In the genomic region with DNA sequence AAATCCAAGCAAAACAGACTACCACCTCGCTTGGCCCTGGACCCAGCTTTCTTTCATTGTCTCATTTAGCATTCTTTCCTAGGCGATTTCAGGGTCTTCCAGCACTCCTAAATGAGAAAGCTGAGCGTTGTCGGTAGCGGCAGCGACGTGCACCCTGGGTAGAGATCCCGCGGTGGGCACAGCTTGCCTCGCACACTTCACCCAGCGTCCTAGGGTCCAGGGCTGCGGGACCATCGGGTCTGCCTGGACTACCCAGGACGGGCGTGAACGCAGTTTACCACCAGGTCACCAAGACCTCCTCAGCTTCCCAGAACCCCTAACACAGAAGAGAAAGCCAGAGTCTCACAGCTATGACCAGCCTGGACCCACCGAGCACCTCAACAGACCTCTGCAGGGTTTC, we compare ENCODE assay signal across 8 mouse cellular contexts. TPM values are rescaled to one million over a fixed set of nuclear protein-coding genes. Genes with fewer than 3 reads are reported as not detected.
A peak's percentile ranks its signal among the peaks of the same experiment; 100 is the strongest.
DNase-seq lines count a peak whose midpoint lies in the region; ATAC-seq and TF ChIP-seq lines count a peak whose summit lies in the region.

No protein-coding gene starts in this region.

- H3K9me3 ChIP-seq in kidney, embryonic 15.5 days (replicated peaks): no peaks in the 10 kb centered on the region
- no peaks in the 10 kb centered on the region for H3K9me3 ChIP-seq in embryonic facial prominence, embryonic 11.5 days (replicated peaks; ENCODE audit: control insufficient read depth, low read length)
- H3K9me3 ChIP-seq in hindbrain, embryonic 14.5 days (ENCODE audit: control insufficient read depth, low read length): no peaks in the 10 kb centered on the region
- no peaks in the 10 kb centered on the region for H3K9me3 ChIP-seq in midbrain, embryonic 16.5 days (replicated peaks; ENCODE audit: control insufficient read depth, low read length, poor library complexity, severe bottlenecking)

- TF ChIP-seq CTCF in left cerebral cortex, adult 2 months (IDR thresholded peaks at IDR 0.05): no peak

- no peaks in the 10 kb centered on the region for H3K36me3 ChIP-seq in kidney, embryonic 15.5 days
- no peaks in the 10 kb centered on the region for H3K36me3 ChIP-seq in embryonic facial prominence, embryonic 11.5 days (replicated peaks; ENCODE audit: control insufficient read depth, insufficient read depth, low read depth, low read length)
- H3K36me3 ChIP-seq in hindbrain, embryonic 14.5 days (replicated peaks; ENCODE audit: control insufficient read depth, insufficient read depth): no peaks in the 10 kb centered on the region
- no peaks in the 10 kb centered on the region for H3K36me3 ChIP-seq in midbrain, embryonic 16.5 days (ENCODE audit: control insufficient read depth, insufficient read depth, low read length)

- peak overlapping the region; percentile 39 for H3K4me2 ChIP-seq in kidney, embryonic 15.5 days
- peak overlapping the region; percentile 28; the same call in 1 of the 2 replicates for H3K4me2 ChIP-seq in embryonic facial prominence, embryonic 11.5 days (ENCODE audit: low read depth, low read length)
- H3K4me2 ChIP-seq in hindbrain, embryonic 14.5 days (replicated peaks): peak overlapping the region; percentile 32
- peak overlapping the region; percentile 39 for H3K4me2 ChIP-seq in midbrain, embryonic 16.5 days (ENCODE audit: low read length)

- DNase-seq in kidney, postnatal 36 days: no peak
- DNase-seq in embryonic facial prominence, embryonic 11.5 days (ENCODE audit: low spot score): peak; percentile 20
- DNase-seq in hindbrain, embryonic 14.5 days (ENCODE audit: low spot score): no peak
- DNase-seq in left cerebral cortex, adult 9 months (ENCODE audit: low spot score in 2 of 2): no peak
- DNase-seq in left cerebral cortex, adult 2 months (ENCODE audit: extremely low spot score in 1 of 2, low spot score in 2 of 2): no peak
- no peak for DNase-seq in urinary bladder, adult 2 months (ENCODE audit: low spot score)

- no peak overlapping the region for H3K27ac ChIP-seq in kidney, embryonic 15.5 days
- H3K27ac ChIP-seq in embryonic facial prominence, embryonic 11.5 days (replicated peaks; ENCODE audit: low read depth, low read length): no peak overlapping the region
- no peak overlapping the region for H3K27ac ChIP-seq in hindbrain, embryonic 14.5 days
- peak overlapping the region; percentile 67 for H3K27ac ChIP-seq in midbrain, embryonic 16.5 days (ENCODE audit: low read length)
- no peak overlapping the region; the same call in 1 of the 2 replicates for H3K27ac ChIP-seq in left cerebral cortex, adult 2 months

- WGBS in kidney, embryonic 15.5 days: under 1% methylated on average over 17 of the region's 17 CpGs
- whole genome bisulfite sequencing in embryonic facial prominence, embryonic 11.5 days: 1% methylated on average over 17 of the region's 17 CpGs
- under 1% methylated on average over 17 of the region's 17 CpGs for WGBS in hindbrain, embryonic 14.5 days
- WGBS in midbrain, embryonic 16.5 days: under 1% methylated on average over 17 of the region's 17 CpGs

- H3K4me3 ChIP-seq in kidney, embryonic 15.5 days (replicated peaks): peak overlapping the region; percentile 10
- peak overlapping the region; percentile 8; the same call in 1 of the 2 replicates for H3K4me3 ChIP-seq in embryonic facial prominence, embryonic 11.5 days (ENCODE audit: low read depth, low read length)
- H3K4me3 ChIP-seq in hindbrain, embryonic 14.5 days (replicated peaks; ENCODE audit: low read length): no peak overlapping the region; the same call in 1 of the 2 replicates
- H3K4me3 ChIP-seq in midbrain, embryonic 16.5 days (ENCODE audit: low read depth, low read length): peak overlapping the region; percentile 11; the same call in 1 of the 2 replicates
- H3K4me3 ChIP-seq in left cerebral cortex, adult 2 months: no peak overlapping the region

- no peak overlapping the region for H3K9ac ChIP-seq in kidney, embryonic 15.5 days
- H3K9ac ChIP-seq in embryonic facial prominence, embryonic 11.5 days (replicated peaks; ENCODE audit: low read length): no peak overlapping the region
- H3K9ac ChIP-seq in hindbrain, embryonic 14.5 days: no peak overlapping the region
- peak overlapping the region; percentile 44; the same call in 1 of the 2 replicates for H3K9ac ChIP-seq in midbrain, embryonic 16.5 days (ENCODE audit: low read depth, low read length)

- intact Hi-C loops in left cerebral cortex, adult 2 months (cut with DNase I): loop anchor here (1.0 to 10.0 kb wide), 11 partner anchors 112 to 1856 kb away; a partner anchor contains a TSS

- H3K4me1 ChIP-seq in kidney, embryonic 15.5 days: peaks cover 46% of the 10 kb centered on the region
- H3K4me1 ChIP-seq in embryonic facial prominence, embryonic 11.5 days (ENCODE audit: control insufficient read depth, insufficient read depth, low read length): peaks cover 10% of the 10 kb centered on the region
- H3K4me1 ChIP-seq in hindbrain, embryonic 14.5 days (replicated peaks; ENCODE audit: control insufficient read depth, insufficient read depth, low read length): peaks cover 10% of the 10 kb centered on the region
- H3K4me1 ChIP-seq in midbrain, embryonic 16.5 days (ENCODE audit: control insufficient read depth, insufficient read depth, low read length): peaks cover 9% of the 10 kb centered on the region; the same call in 1 of the 2 replicates

- peaks cover 71% of the 10 kb centered on the region for H3K27me3 ChIP-seq in kidney, embryonic 15.5 days
- peaks cover 46% of the 10 kb centered on the region for H3K27me3 ChIP-seq in embryonic facial prominence, embryonic 11.5 days (ENCODE audit: control insufficient read depth, insufficient read depth, low read length)
- H3K27me3 ChIP-seq in hindbrain, embryonic 14.5 days (ENCODE audit: control insufficient read depth, insufficient read depth, low read length): peaks cover 62% of the 10 kb centered on the region
- H3K27me3 ChIP-seq in midbrain, embryonic 16.5 days (ENCODE audit: control insufficient read depth, insufficient read depth, low read depth, low read length): peaks cover 16% of the 10 kb centered on the region

- peak; percentile 50 for ATAC-seq in kidney, embryonic 15.5 days (replicated peaks; ENCODE audit: low FRiP score)
- ATAC-seq in embryonic facial prominence, embryonic 11.5 days (replicated peaks; ENCODE audit: insufficient number of reproducible peaks, low FRiP score, low TSS enrichment, low read depth): 0 out of 2 replicates have a peak, but pooled peaks have one; percentile 22
- ATAC-seq in hindbrain, embryonic 14.5 days (ENCODE audit: low FRiP score): peak; percentile 47
- ATAC-seq in midbrain, embryonic 16.5 days: peak; percentile 41; the same call in 1 of the 2 replicates

RNA-seq across cellular contexts. Expression of a gene that starts 7.1 kb away (rescaled TPM):
- 0.06 TPM in 1 of 2 replicates, not detected in the other for polyA plus RNA-seq in kidney, embryonic 15.5 days (2015; fragmentation: Nextera tagmentation; extraction: Ambion mirVana)
- polyA plus RNA-seq in embryonic facial prominence, embryonic 11.5 days (2014; fragmentation: Nextera tagmentation; extraction: Ambion mirVana): 0.98 and 1.6 TPM in 2 replicates
- polyA plus RNA-seq in hindbrain, embryonic 14.5 days (2014; fragmentation: Nextera tagmentation; extraction: Ambion mirVana): 1.3 and 1.9 TPM in 2 replicates
- polyA plus RNA-seq in midbrain, embryonic 16.5 days (2015; fragmentation: Nextera tagmentation; extraction: Ambion mirVana): 3.0 and 4.2 TPM in 2 replicates
- total RNA-seq in left cerebral cortex, adult 2 months (2021): 1 to 10 TPM; 2.7 to 4.0 TPM
- not detected in 2 replicates for polyA plus RNA-seq in urinary bladder, adult 2 months (2012; rRNA removed)

RNA-seq across cellular contexts. Expression of a gene that starts 33.5 kb away (rescaled TPM):
- 18.5 TPM in 2 replicates for polyA plus RNA-seq in kidney, embryonic 15.5 days (2015; fragmentation: Nextera tagmentation; extraction: Ambion mirVana)
- polyA plus RNA-seq in embryonic facial prominence, embryonic 11.5 days (2014; fragmentation: Nextera tagmentation; extraction: Ambion mirVana): 14.5 and 14.7 TPM in 2 replicates
- polyA plus RNA-seq in hindbrain, embryonic 14.5 days (2014; fragmentation: Nextera tagmentation; extraction: Ambion mirVana): 6.9 and 7.0 TPM in 2 replicates
- 6.7 and 8.1 TPM in 2 replicates for polyA plus RNA-seq in midbrain, embryonic 16.5 days (2015; fragmentation: Nextera tagmentation; extraction: Ambion mirVana)
- total RNA-seq in left cerebral cortex, adult 2 months (2021): 10 to 100 TPM; 17.8 to 19.5 TPM
- polyA plus RNA-seq in urinary bladder, adult 2 months (2012; rRNA removed): 19.1 and 26.2 TPM in 2 replicates

RNA-seq across cellular contexts. Expression of a gene that starts 33.6 kb away (rescaled TPM):
- 24.5 and 25.8 TPM in 2 replicates for polyA plus RNA-seq in kidney, embryonic 15.5 days (2015; fragmentation: Nextera tagmentation; extraction: Ambion mirVana)
- 26.8 and 28.1 TPM in 2 replicates for polyA plus RNA-seq in embryonic facial prominence, embryonic 11.5 days (2014; fragmentation: Nextera tagmentation; extraction: Ambion mirVana)
- 26.5 and 28.0 TPM in 2 replicates for polyA plus RNA-seq in hindbrain, embryonic 14.5 days (2014; fragmentation: Nextera tagmentation; extraction: Ambion mirVana)
- 25.5 and 26.6 TPM in 2 replicates for polyA plus RNA-seq in midbrain, embryonic 16.5 days (2015; fragmentation: Nextera tagmentation; extraction: Ambion mirVana)
- total RNA-seq in left cerebral cortex, adult 2 months (2021): 10 to 100 TPM; 26.3 to 27.1 TPM
- polyA plus RNA-seq in urinary bladder, adult 2 months (2012; rRNA removed): 21.7 and 23.4 TPM in 2 replicates

Comparison
In these comparisons a context has a peak if more than half of its experiments do, and no peak if none do; other contexts are left out.
1. H3K4me3 ChIP-seq: peak in kidney, embryonic 15.5 days (single experiment), embryonic facial prominence, embryonic 11.5 days (single experiment) and midbrain, embryonic 16.5 days (single experiment); none in hindbrain, embryonic 14.5 days (single experiment) and left cerebral cortex, adult 2 months (single experiment).
2. Peak in every context shown above with its lines, with median percentiles within 50 percentile points of each other: ATAC-seq and H3K4me2 ChIP-seq.